Mouse (Mus musculus) limb, embryonic 11.5 days (tissue): ENCODE results near the gene Lsm6. TPM values are rescaled to one million over a fixed set of nuclear protein-coding genes. Genes with fewer than 3 reads are reported as not detected.

Experiments
- ATAC-seq: fragments of 200-750 bp; cut with Nextera tagmentation; 2 replicates; pipeline ENCODE4 v1.8.0; 2017; ENCODE audit warnings: low read depth; ENCODE audit not compliant: insufficient number of reproducible peaks, low FRiP score, low TSS enrichment
- DNase-seq: peaks from one replicate; pipeline ENCODE4 v3.0.0-alpha.2; 2015; ENCODE audit warnings: low spot score
- H3K27ac ChIP-seq: fragments of 300-500 bp; sonication (generic); replicated peaks from 2 replicates; pipeline ENCODE4 v1.5.1; 2014; ENCODE audit warnings: low read depth, mild to moderate bottlenecking, low read length
- H3K27me3 ChIP-seq: fragments of 300-500 bp; sonication (generic); 2 replicates; pipeline ENCODE4 v1.6.1; 2014; ENCODE audit warnings: mild to moderate bottlenecking, low read length, mixed read lengths; ENCODE audit not compliant: control insufficient read depth, insufficient read depth
- H3K36me3 ChIP-seq: fragments of 300-500 bp; sonication (generic); 2 replicates; pipeline ENCODE4 v1.6.1; 2014; ENCODE audit warnings: mild to moderate bottlenecking, low read length, moderate library complexity, mixed read lengths; ENCODE audit not compliant: control insufficient read depth, insufficient read depth
- H3K4me1 ChIP-seq: fragments of 300-500 bp; sonication (generic); 2 replicates; pipeline ENCODE4 v1.6.1; 2014; ENCODE audit warnings: low read length, mixed read lengths; ENCODE audit not compliant: control insufficient read depth, insufficient read depth
- H3K4me2 ChIP-seq: fragments of 300-500 bp; sonication (generic); 2 replicates; pipeline ENCODE4 v1.6.1; 2014; ENCODE audit warnings: low read depth, mild to moderate bottlenecking, moderate library complexity; ENCODE audit not compliant: severe bottlenecking
- H3K4me3 ChIP-seq: fragments of 300-500 bp; sonication (generic); 2 replicates; pipeline ENCODE4 v1.5.1; 2014; ENCODE audit warnings: low read depth, low read length
- H3K9ac ChIP-seq: fragments of 300-500 bp; sonication (generic); 2 replicates; pipeline ENCODE4 v1.6.1; 2014; ENCODE audit warnings: mild to moderate bottlenecking, low read length
- H3K9me3 ChIP-seq: fragments of 300-500 bp; sonication (generic); 2 replicates; pipeline ENCODE4 v1.6.1; 2016; ENCODE audit warnings: low read length; ENCODE audit not compliant: control insufficient read depth
- WGBS: fragments of 180-500 bp; shearing (Covaris S2); extraction: QIAGEN DNeasy Blood & Tissue Kit; methylation state at CpG from one replicate; pipeline ENCODE4 v1.1.7; 2014; 5-methylcytosine and 5-hydroxymethylcytosine counted together
- polyA plus RNA-seq: library from polyadenylated mRNA; unstranded; fragments of >200 nt; fragmentation: Nextera tagmentation; extraction: Ambion mirVana; gene quantifications from 2 replicates; pipeline ENCODE4 v1.2.1, GENCODE M21; 2014

Gene Lsm6
- polyA plus RNA-seq, 1 experiment from 2014 or later, result 284 TPM

GRCm38 (mm10) chr8:78810207-78810675 lies 10.7 kb downstream of the Lsm6 start:
- Histone ChIP-seq H3K9ac (no peak overlapping the region), H3K4me3 (no peak overlapping the region), H3K4me2 (no peak overlapping the region), H3K36me3 (peaks cover 11% of the 10 kb centered on the region), H3K27ac (no peak overlapping the region), H3K27me3 (no peaks in the 10 kb centered on the region), H3K4me1 (no peaks in the 10 kb centered on the region), H3K9me3 (no peaks in the 10 kb centered on the region)
- ATAC-seq (no peak), DNase-seq (no peak)
- 92% methylated on average over 9 of the region's 9 CpGs for WGBS

DNA sequence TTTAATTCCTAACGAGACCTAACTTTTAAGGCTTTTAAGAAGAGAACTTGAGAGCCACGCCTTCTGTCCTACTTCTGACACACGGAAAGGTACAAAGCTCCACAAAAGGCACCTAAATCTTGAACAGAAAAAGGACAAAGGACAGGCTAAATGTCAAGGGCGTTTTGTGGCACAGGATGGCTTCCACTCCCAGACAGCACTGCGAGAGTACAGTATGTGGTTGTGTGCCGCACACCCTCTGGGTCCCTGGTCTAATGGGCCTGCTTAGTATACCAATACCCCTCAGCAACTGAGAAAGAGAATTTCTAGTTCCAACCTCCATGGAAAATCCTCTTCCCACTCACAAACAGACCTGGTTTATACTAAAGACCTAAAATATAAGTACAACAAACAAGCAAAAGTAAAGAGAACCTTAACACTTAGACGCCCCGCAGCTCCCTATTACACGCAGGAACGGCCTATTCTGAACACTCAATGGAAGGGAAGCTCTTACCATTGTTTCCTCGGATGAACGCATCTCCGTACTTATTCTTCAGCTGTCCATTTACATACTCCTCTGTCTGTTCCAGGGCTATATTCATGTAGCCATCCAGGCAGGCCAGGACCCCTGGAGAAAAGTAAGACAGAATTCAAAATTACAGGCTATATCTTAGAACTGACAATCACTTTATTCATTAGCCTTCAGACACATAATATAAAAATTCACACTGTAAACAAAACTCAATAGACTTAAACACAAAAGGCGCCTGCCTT lies 11.3 kb downstream of the Lsm6 start:
- H3K4me3 ChIP-seq, result no peak overlapping the region
- no peaks in the 10 kb centered on the region for H3K27me3 ChIP-seq
- ATAC-seq (no peak), DNase-seq (no peak)
- H3K9me3 ChIP-seq, result no peaks in the 10 kb centered on the region
- 95% methylated on average over 14 of the region's 14 CpGs for whole genome bisulfite sequencing
- H3K4me2 ChIP-seq, result no peak overlapping the region
- H3K27ac ChIP-seq, result no peak overlapping the region
- H3K4me1 ChIP-seq, result no peaks in the 10 kb centered on the region
- H3K9ac ChIP-seq, result no peak overlapping the region
- H3K36me3 ChIP-seq, result peaks cover 12% of the 10 kb centered on the region

- Histone ChIP-seq H3K9me3 (no peaks in the 10 kb centered on the region), H3K4me3 (no peak overlapping the region), H3K4me1 (no peaks in the 10 kb centered on the region), H3K27me3 (no peaks in the 10 kb centered on the region), H3K36me3 (peaks cover 12% of the 10 kb centered on the region), H3K4me2 (no peak overlapping the region), H3K9ac (no peak overlapping the region), H3K27ac (no peak overlapping the region)
- 90% methylated on average over 2 of the region's 2 CpGs for WGBS
- ATAC-seq (no peak), DNase-seq (no peak)
Observed at GRCm38 (mm10) chr8:78808888-78809287, 12.1 kb downstream of the Lsm6 start.

DNA sequence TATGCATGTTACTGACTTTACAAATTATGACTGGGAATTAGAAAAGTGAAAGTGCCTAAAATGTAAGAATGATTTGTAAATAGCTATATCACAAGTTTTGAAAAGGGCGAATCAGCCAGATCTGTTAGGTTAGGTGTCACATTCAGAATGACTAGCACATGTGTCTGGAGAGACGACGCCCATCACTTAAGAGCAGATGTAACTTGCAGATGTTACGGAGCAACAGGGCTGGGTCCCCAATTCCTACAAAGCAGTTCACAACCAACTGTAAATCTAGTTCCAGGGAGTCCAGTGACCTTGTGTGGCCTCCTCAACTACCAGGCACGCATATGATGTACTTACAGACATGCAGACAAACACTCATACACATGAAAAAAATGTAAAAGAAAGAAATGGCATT lies 12.5 kb downstream of the Lsm6 start:
- Histone ChIP-seq H3K9me3 (no peaks in the 10 kb centered on the region), H3K4me3 (no peak overlapping the region), H3K36me3 (peaks cover 12% of the 10 kb centered on the region), H3K27me3 (no peaks in the 10 kb centered on the region), H3K4me1 (no peaks in the 10 kb centered on the region), H3K27ac (no peak overlapping the region), H3K4me2 (no peak overlapping the region), H3K9ac (no peak overlapping the region)
- 92% methylated on average over 5 of the region's 5 CpGs for WGBS
- DNase-seq, result no peak
- no peak for ATAC-seq

DNA sequence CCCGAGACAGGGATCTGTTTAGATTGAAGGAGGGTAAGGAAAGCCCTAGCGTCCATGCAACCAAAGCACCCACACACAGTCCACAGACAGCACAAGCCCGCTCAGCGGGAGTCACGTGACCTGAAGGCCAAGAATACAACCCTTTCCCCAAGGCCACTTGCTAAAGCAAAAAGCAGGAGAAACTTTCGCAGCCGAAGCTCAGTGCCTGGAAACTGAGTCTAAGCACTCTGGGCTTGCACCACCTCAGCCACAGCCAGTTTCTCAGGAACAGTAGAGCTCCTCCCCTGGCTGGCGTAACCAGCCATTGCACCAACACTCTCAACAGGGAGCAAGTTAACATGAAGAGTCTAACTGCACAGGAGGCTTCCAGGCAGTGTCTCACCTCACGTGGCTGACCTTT lies 13.7 kb downstream of the Lsm6 start:
- Histone ChIP-seq H3K4me1 (no peaks in the 10 kb centered on the region), H3K27me3 (no peaks in the 10 kb centered on the region), H3K4me2 (no peak overlapping the region), H3K9me3 (no peaks in the 10 kb centered on the region), H3K36me3 (peaks cover 10% of the 10 kb centered on the region), H3K4me3 (no peak overlapping the region), H3K27ac (no peak overlapping the region), H3K9ac (no peak overlapping the region)
- 92% methylated on average over 9 of the region's 9 CpGs for WGBS
- peak; percentile 10 for DNase-seq
- no peak for ATAC-seq

DNA sequence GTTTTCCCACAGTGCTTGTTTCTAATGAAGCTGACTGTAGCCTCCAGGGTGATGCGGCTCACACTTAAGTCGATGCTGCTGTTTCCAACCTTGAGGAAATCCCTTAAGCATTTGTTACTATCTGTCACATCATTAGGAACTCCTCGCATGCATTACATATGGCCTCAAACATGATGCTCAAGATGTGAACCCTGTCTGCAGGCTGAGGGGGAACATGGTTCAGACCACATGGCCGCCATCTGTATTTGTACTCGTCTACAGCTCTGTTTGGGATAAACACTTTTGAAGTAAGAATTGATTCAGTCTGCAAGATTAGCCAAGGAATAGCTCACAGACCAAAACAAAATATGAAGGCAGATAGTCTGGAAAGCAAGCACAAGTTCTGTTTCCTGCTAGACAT lies 14.9 kb downstream of the Lsm6 start:
- Histone ChIP-seq H3K27ac (no peak overlapping the region), H3K36me3 (peaks cover 8% of the 10 kb centered on the region), H3K4me1 (no peaks in the 10 kb centered on the region), H3K4me2 (no peak overlapping the region), H3K9me3 (no peaks in the 10 kb centered on the region), H3K9ac (no peak overlapping the region), H3K27me3 (no peaks in the 10 kb centered on the region), H3K4me3 (no peak overlapping the region)
- WGBS, result 93% methylated on average over 5 of the region's 5 CpGs
- ATAC-seq, result no peak
- no peak for DNase-seq

DNA sequence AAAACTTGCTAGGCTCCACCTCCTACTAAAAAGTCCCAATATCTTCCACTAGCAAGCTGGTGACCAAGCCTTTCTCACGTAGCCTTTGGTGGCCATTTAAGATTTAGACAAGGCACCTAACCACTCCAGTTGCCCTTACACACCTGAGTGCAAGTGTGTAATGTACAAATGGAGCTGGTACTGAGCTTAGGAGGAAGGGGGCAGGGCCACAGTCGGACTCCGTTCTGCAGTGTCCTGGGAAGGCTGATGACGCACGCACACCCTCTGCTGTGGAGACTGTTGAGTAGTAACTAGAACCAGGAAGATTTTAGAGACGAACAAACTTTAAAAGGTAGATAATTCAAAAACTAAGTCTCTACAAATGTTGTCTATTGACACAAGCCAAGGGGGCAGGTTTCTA lies 19.7 kb downstream of the Lsm6 start:
- H3K27ac ChIP-seq, result no peak overlapping the region
- no peak for ATAC-seq
- H3K4me3 ChIP-seq, result no peak overlapping the region
- H3K27me3 ChIP-seq, result no peaks in the 10 kb centered on the region
- no peaks in the 10 kb centered on the region for H3K9me3 ChIP-seq
- no peak overlapping the region for H3K9ac ChIP-seq
- no peaks in the 10 kb centered on the region for H3K4me1 ChIP-seq
- 93% methylated on average over 6 of the region's 6 CpGs for WGBS
- DNase-seq, result no peak
- peaks cover 2% of the 10 kb centered on the region; the same call in 1 of the 2 replicates for H3K36me3 ChIP-seq
- no peak overlapping the region for H3K4me2 ChIP-seq

- Histone ChIP-seq H3K27ac (no peak overlapping the region), H3K36me3 (no peaks in the 10 kb centered on the region), H3K4me3 (no peak overlapping the region), H3K27me3 (no peaks in the 10 kb centered on the region), H3K9me3 (no peaks in the 10 kb centered on the region), H3K9ac (no peak overlapping the region), H3K4me2 (no peak overlapping the region), H3K4me1 (no peaks in the 10 kb centered on the region)
- no peak for ATAC-seq
- DNase-seq, result no peak
- 93% methylated on average over 3 of the region's 3 CpGs for WGBS
Observed at GRCm38 (mm10) chr8:78798671-78799070, 22.3 kb downstream of the Lsm6 start.

DNA sequence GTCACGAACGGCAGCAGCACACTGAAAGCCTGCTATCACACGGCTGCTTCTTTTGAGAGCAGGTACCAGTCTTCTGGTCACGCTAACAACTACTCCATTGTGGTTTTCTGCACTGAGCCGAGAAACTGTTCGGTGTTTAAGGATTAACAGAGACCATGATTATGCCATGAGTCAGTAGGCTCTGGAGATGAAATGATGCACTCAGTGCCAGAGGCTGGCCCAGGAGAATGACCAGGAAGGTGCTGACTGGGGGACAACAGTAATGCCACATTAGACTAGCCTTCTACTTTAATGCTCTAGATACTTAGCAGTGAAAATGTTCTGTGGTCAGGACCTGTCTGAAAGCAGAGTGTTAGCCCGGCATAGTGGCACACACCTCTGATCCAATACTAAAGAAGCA lies 23.0 kb downstream of the Lsm6 start:
- WGBS, result 95% methylated on average over 7 of the region's 7 CpGs
- ATAC-seq (no peak), DNase-seq (no peak)
- H3K4me3 ChIP-seq, result no peak overlapping the region
- H3K9me3 ChIP-seq, result no peaks in the 10 kb centered on the region
- no peak overlapping the region for H3K27ac ChIP-seq
- H3K27me3 ChIP-seq, result no peaks in the 10 kb centered on the region
- H3K9ac ChIP-seq, result no peak overlapping the region
- no peaks in the 10 kb centered on the region for H3K36me3 ChIP-seq
- H3K4me1 ChIP-seq, result no peaks in the 10 kb centered on the region
- H3K4me2 ChIP-seq, result no peak overlapping the region
